Mouse (Mus musculus): ENCODE measurements around the gene Ppdpf. TPM values are rescaled to one million over a fixed set of nuclear protein-coding genes. Genes with fewer than 3 reads are reported as not detected.
"Not testable (repeated sequence)": the region's sequence is repeated elsewhere in the genome, so short reads cannot be mapped to it uniquely, and the experiment has no call there.

Ppdpf gene
- polyA plus RNA-seq, 1 experiment from 2014 or later: 402 TPM

DNA sequence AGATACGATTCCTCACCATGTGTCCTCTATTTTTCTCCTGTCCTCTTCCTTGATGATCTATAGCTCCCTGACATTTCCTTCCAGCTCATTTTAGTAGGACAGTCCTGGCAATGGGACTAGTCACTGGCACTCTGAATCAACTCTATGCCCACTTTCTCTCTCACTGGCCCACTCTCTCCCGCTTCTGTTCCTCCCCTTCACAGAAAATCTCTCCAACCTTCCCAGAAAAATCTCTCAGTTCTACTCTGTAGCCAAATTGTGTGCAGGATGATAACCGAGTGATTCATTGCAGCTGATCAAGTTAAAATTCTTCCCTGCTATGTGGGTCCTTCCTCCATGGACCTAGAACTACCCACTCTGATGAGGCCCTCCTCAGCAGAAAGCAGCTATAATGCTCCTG lies 12.4 kb upstream of the Ppdpf start:
- H3K36me3 ChIP-seq (ENCODE audit: control insufficient read depth, insufficient read depth, low read length): no peaks in the 10 kb centered on the region
- no peaks in the 10 kb centered on the region for H3K4me1 ChIP-seq (ENCODE audit: control insufficient read depth, insufficient read depth, low read length)
- H3K27me3 ChIP-seq (ENCODE audit: control insufficient read depth, insufficient read depth, low read length): no peaks in the 10 kb centered on the region
- no peak overlapping the region for H3K4me2 ChIP-seq (ENCODE audit: low read depth)
- no peaks in the 10 kb centered on the region for H3K9me3 ChIP-seq (ENCODE audit: control insufficient read depth, low read length)
- DNase-seq (ENCODE audit: low spot score) (no peak), ATAC-seq (ENCODE audit: insufficient read depth, low FRiP score, low TSS enrichment) (no peak)
- no peak overlapping the region for H3K9ac ChIP-seq (ENCODE audit: low read length)
- H3K4me3 ChIP-seq (ENCODE audit: low read depth, low read length): no peak overlapping the region
- WGBS: 96% methylated on average over 3 of the region's 3 CpGs
- H3K27ac ChIP-seq (ENCODE audit: low read depth, low read length): no peak overlapping the region

DNA sequence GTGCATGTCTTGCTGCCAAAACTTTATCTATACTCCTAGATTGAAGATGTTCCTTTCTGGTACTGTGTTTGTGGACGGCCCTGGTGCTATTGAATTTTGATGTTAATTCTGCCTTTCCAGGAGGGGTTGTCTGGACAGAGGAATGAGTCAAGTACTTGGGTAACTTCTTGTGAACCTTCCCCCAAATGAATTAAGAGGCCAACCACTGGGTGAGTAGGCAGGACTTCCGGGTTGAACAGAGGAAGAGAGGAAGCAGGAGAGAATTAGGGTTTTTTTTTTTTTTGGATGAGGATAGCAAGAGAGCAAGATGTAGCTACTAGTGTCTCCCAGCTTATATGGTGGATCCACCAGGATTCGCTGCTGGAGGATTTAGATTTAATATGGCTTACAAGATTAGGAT lies 9.0 kb upstream of the Ppdpf start:
- no peaks in the 10 kb centered on the region for H3K9me3 ChIP-seq (ENCODE audit: control insufficient read depth, low read length)
- 82% methylated on average over 3 of the region's 3 CpGs for WGBS
- ATAC-seq (ENCODE audit: insufficient read depth, low FRiP score, low TSS enrichment): no peak

DNA sequence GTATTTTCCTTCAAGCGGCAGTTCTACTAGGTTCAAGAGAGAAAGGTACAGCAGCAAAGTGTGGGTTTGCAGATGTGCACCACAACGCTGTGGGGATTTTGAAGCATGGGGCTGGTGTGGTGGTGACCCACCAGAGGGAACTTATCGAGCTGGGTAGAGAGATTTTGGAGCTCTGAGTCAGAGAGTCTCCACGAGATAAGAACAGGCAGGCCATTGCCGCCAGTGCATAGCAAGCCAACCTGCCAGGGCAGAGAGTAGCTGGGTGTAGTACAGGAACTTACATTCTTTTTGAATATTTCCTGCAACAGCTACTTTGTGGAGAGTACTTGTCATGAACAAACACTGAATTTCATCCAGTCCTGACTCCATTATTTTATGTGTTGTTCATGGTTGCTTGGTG lies 8.6 kb upstream of the Ppdpf start:
- WGBS: 88% methylated on average over 5 of the region's 5 CpGs
- Histone ChIP-seq H3K4me2 (ENCODE audit: low read depth) (no peak overlapping the region), H3K27ac (ENCODE audit: low read depth, low read length) (no peak overlapping the region), H3K4me1 (ENCODE audit: control insufficient read depth, insufficient read depth, low read length) (no peaks in the 10 kb centered on the region), H3K9ac (ENCODE audit: low read length) (no peak overlapping the region), H3K4me3 (ENCODE audit: low read depth, low read length) (no peak overlapping the region), H3K9me3 (ENCODE audit: control insufficient read depth, low read length) (no peaks in the 10 kb centered on the region), H3K36me3 (ENCODE audit: control insufficient read depth, insufficient read depth, low read length) (no peaks in the 10 kb centered on the region), H3K27me3 (ENCODE audit: control insufficient read depth, insufficient read depth, low read length) (no peaks in the 10 kb centered on the region)
- DNase-seq (ENCODE audit: low spot score) (no peak), ATAC-seq (ENCODE audit: insufficient read depth, low FRiP score, low TSS enrichment) (no peak)

More for the DNA sequence above, 9.0 kb upstream of the Ppdpf start:
- no peak overlapping the region for H3K27ac ChIP-seq (ENCODE audit: low read depth, low read length)
- H3K36me3 ChIP-seq (ENCODE audit: control insufficient read depth, insufficient read depth, low read length): no peaks in the 10 kb centered on the region
- DNase-seq (ENCODE audit: low spot score): no peak
- no peaks in the 10 kb centered on the region for H3K27me3 ChIP-seq (ENCODE audit: control insufficient read depth, insufficient read depth, low read length)
- no peak overlapping the region for H3K4me3 ChIP-seq (ENCODE audit: low read depth, low read length)
- H3K9ac ChIP-seq (ENCODE audit: low read length): no peak overlapping the region
- no peak overlapping the region for H3K4me2 ChIP-seq (ENCODE audit: low read depth)
- H3K4me1 ChIP-seq (ENCODE audit: control insufficient read depth, insufficient read depth, low read length): no peaks in the 10 kb centered on the region

DNA sequence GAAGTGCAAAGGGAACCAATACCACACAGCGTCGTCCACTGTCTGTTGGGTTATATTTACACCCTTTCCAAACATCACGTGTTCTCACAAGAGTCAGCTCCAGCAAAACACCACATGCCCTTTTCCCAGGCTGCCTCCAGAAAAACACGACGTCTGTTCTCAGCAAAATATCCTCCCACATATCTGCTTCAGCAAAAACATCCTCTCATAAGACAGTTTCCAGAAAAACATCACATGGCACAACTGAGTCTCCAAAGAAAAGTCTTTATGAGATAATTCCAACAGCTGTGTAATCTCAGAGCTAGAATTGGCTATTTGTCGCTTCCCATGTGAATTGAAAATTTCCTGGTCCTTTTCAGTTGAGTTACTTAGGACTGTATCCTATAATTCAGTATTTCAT lies 6.1 kb upstream of the Ppdpf start:
- DNase-seq (ENCODE audit: low spot score) (no peak), ATAC-seq (ENCODE audit: insufficient read depth, low FRiP score, low TSS enrichment) (no peak)
- Histone ChIP-seq H3K4me1 (ENCODE audit: control insufficient read depth, insufficient read depth, low read length) (no peaks in the 10 kb centered on the region), H3K27me3 (ENCODE audit: control insufficient read depth, insufficient read depth, low read length) (no peaks in the 10 kb centered on the region), H3K4me2 (ENCODE audit: low read depth) (no peak overlapping the region), H3K9ac (ENCODE audit: low read length) (no peak overlapping the region), H3K4me3 (ENCODE audit: low read depth, low read length) (no peak overlapping the region), H3K9me3 (ENCODE audit: control insufficient read depth, low read length) (no peaks in the 10 kb centered on the region), H3K36me3 (ENCODE audit: control insufficient read depth, insufficient read depth, low read length) (no peaks in the 10 kb centered on the region), H3K27ac (ENCODE audit: low read depth, low read length) (no peak overlapping the region)
- 85% methylated on average over 6 of the region's 6 CpGs for WGBS

DNA sequence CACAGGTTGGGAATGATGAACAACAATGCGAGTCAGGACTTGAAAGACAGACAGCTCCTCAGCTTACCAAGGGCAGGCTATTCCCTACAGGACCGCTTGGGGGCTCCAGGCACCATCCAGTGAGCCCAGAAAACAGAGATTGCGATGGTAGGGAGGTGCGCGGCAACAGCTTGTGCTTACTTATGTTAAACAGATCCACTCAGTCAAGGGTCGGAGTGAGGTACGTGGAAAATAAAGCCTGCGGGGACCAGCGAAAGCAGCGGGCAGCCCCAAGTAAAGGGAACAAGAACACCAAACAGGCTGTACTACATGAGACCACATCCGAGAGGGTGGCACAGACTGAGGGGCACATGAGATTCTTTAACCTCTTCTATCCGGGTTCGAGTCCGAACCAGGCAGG lies 412 bp upstream of the Ppdpf start:
- H3K27me3 ChIP-seq (ENCODE audit: control insufficient read depth, insufficient read depth, low read length): no peaks in the 10 kb centered on the region
- H3K9me3 ChIP-seq (ENCODE audit: control insufficient read depth, low read length): no peaks in the 10 kb centered on the region
- under 1% methylated on average over 14 of the region's 14 CpGs for WGBS
- ATAC-seq (ENCODE audit: insufficient read depth, low FRiP score, low TSS enrichment) (peak; percentile 60), DNase-seq (ENCODE audit: low spot score) (peak; percentile 90)
- peak overlapping the region; percentile 96 for H3K27ac ChIP-seq (ENCODE audit: low read depth, low read length)
- peak overlapping the region; percentile 94 for H3K9ac ChIP-seq (ENCODE audit: low read length)
- H3K4me2 ChIP-seq (ENCODE audit: low read depth): peak overlapping the region; percentile 73
- no peaks in the 10 kb centered on the region for H3K36me3 ChIP-seq (ENCODE audit: control insufficient read depth, insufficient read depth, low read length)
- H3K4me3 ChIP-seq (ENCODE audit: low read depth, low read length): peak overlapping the region; percentile 67
- peaks cover 5% of the 10 kb centered on the region; the same call in 1 of the 2 replicates for H3K4me1 ChIP-seq (ENCODE audit: control insufficient read depth, insufficient read depth, low read length)

DNA sequence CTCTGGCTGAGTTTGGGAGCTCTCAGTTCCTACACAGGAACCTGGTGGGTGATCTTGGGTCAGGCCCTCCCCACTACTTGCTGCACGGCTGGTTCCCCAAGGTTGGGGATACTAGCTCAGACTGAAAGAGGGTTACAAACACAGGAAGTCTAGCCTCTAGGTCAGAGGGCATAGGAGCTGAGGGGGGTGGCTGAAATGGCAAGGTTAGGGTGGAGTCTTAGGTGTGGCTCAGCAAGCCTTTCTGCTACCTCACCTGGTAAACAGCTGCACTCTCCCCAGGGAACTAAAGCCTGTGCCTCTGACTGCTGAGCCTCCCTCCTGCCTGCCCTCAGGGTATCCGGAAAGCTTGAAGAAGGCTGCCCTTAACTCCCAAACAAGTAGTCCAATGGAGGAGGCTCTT lies 1.6 kb downstream of the Ppdpf start:
- Histone ChIP-seq H3K9ac (ENCODE audit: low read length) (no peak overlapping the region; the same call in 1 of the 2 replicates), H3K27ac (ENCODE audit: low read depth, low read length) (peak overlapping the region; percentile 39), H3K27me3 (ENCODE audit: control insufficient read depth, insufficient read depth, low read length) (no peaks in the 10 kb centered on the region), H3K9me3 (ENCODE audit: control insufficient read depth, low read length) (no peaks in the 10 kb centered on the region), H3K36me3 (ENCODE audit: control insufficient read depth, insufficient read depth, low read length) (no peaks in the 10 kb centered on the region), H3K4me2 (ENCODE audit: low read depth) (peak overlapping the region; percentile 73), H3K4me1 (ENCODE audit: control insufficient read depth, insufficient read depth, low read length) (peaks cover 5% of the 10 kb centered on the region; the same call in 1 of the 2 replicates), H3K4me3 (ENCODE audit: low read depth, low read length) (peak overlapping the region; percentile 4; the same call in 1 of the 2 replicates)
- no peak for DNase-seq (ENCODE audit: low spot score)
- no peak for ATAC-seq (ENCODE audit: insufficient read depth, low FRiP score, low TSS enrichment)
- WGBS: 75% methylated on average over 2 of the region's 2 CpGs

DNA sequence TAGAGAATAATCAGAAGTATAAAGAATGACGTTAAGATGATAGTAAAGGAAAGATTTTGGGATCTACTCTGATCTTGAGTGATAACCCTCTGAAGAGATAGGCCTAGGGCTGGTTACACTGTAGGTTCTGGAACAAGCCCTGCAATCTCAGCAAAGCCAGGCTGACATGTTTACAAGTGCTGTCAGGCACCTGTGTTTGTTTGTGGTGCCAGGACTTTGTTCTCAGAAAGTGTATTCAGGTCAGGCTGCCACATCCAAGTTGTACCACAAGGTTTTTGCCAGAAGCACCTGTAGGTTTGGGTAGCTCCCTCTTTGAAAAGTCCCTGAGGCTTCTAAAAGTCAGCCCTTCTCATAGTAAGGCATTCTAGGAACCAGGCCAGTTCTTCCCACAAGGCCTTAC lies 2.3 kb downstream of the Ppdpf start:
- DNase-seq (ENCODE audit: low spot score) (no peak), ATAC-seq (ENCODE audit: insufficient read depth, low FRiP score, low TSS enrichment) (no peak)
- no peak overlapping the region for H3K4me3 ChIP-seq (ENCODE audit: low read depth, low read length)
- H3K9me3 ChIP-seq (ENCODE audit: control insufficient read depth, low read length): no peaks in the 10 kb centered on the region
- 89% methylated on average over 1 of the region's 1 CpGs for WGBS
- no peak overlapping the region for H3K4me2 ChIP-seq (ENCODE audit: low read depth)
- peaks cover 5% of the 10 kb centered on the region; the same call in 1 of the 2 replicates for H3K4me1 ChIP-seq (ENCODE audit: control insufficient read depth, insufficient read depth, low read length)
- H3K27ac ChIP-seq (ENCODE audit: low read depth, low read length): no peak overlapping the region
- H3K36me3 ChIP-seq (ENCODE audit: control insufficient read depth, insufficient read depth, low read length): no peaks in the 10 kb centered on the region
- no peak overlapping the region for H3K9ac ChIP-seq (ENCODE audit: low read length)
- H3K27me3 ChIP-seq (ENCODE audit: control insufficient read depth, insufficient read depth, low read length): no peaks in the 10 kb centered on the region

DNA sequence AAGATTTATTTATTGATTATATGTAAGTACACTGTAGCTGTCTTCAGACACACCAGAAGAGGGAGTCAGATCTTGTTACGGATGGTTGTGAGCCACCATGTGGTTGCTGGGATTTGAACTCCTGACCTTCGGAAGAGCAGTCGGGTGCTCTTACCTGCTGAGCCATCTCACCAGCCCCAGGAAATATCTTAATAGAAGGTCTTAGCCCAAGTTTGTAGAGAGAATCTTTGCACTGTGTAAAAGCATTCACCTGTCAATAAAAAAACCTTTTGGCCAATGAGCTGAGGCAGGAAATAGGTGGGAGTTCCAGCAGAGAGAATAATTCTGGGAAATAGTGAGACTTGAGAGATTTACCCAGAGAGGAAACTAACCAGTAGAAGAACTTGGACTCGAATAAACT lies 4.3 kb downstream of the Ppdpf start:
- ATAC-seq (ENCODE audit: insufficient read depth, low FRiP score, low TSS enrichment); H3K27me3 ChIP-seq (ENCODE audit: control insufficient read depth, insufficient read depth, low read length); H3K9ac ChIP-seq (ENCODE audit: low read length); H3K9me3 ChIP-seq (ENCODE audit: control insufficient read depth, low read length); H3K4me3 ChIP-seq (ENCODE audit: low read depth, low read length); H3K4me1 ChIP-seq (ENCODE audit: control insufficient read depth, insufficient read depth, low read length); H3K36me3 ChIP-seq (ENCODE audit: control insufficient read depth, insufficient read depth, low read length); H3K4me2 ChIP-seq (ENCODE audit: low read depth); H3K27ac ChIP-seq (ENCODE audit: low read depth, low read length); DNase-seq (ENCODE audit: low spot score): not testable (repeated sequence)
- WGBS: 75% methylated on average over 4 of the region's 4 CpGs

DNA sequence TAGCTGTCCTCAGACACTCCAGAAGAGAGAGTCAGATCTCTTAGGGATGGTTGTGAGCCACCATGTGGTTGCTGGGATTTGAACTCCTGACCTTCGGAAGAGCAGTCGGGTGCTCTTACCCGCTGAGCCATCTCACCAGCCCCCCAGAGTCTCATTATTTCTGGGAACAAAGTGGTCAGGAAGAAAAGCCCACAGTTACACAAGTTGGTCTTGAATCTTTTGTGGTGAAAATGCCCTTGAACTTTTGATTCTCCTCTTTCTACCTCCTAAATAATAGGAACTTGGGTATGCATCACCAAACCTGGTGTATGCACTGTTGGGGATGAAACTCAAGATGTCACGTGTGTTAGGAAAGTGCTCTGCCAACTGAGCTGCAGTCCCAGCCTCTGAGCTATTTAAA lies 4.9 kb downstream of the Ppdpf start:
- Histone ChIP-seq H3K4me3 (ENCODE audit: low read depth, low read length) (no peak overlapping the region), H3K4me1 (ENCODE audit: control insufficient read depth, insufficient read depth, low read length) (peaks cover 5% of the 10 kb centered on the region; the same call in 1 of the 2 replicates), H3K4me2 (ENCODE audit: low read depth) (no peak overlapping the region), H3K9ac (ENCODE audit: low read length) (no peak overlapping the region), H3K27ac (ENCODE audit: low read depth, low read length) (no peak overlapping the region), H3K9me3 (ENCODE audit: control insufficient read depth, low read length) (no peaks in the 10 kb centered on the region), H3K27me3 (ENCODE audit: control insufficient read depth, insufficient read depth, low read length) (no peaks in the 10 kb centered on the region), H3K36me3 (ENCODE audit: control insufficient read depth, insufficient read depth, low read length) (no peaks in the 10 kb centered on the region)
- ATAC-seq (ENCODE audit: insufficient read depth, low FRiP score, low TSS enrichment) (no peak), DNase-seq (ENCODE audit: low spot score) (no peak)
- WGBS: 61% methylated on average over 4 of the region's 4 CpGs
